9 mouse cellular contexts compared by ENCODE assay signal in the genomic region with DNA sequence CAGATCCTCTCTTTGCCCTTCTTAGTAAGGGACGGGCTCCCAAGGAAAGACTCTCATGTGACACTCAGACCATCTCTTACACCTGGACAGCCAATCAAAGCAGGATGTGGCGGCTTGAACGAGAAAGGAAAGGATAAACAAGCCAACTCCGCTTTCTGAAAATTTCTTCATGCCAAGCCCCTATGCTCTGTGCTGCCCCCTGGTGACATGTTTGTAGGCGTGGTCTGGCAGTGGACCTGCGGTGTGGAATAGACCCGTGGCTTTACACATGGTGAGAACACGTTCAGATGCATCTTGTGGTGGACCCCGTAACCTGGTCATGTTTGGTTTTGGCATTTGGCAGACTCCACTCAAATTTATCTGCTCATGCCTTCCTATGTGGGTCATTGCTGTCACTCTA. TPM values are rescaled to one million over a fixed set of nuclear protein-coding genes. Genes with fewer than 3 reads are reported as not detected.
A peak's percentile ranks its signal among the peaks of the same experiment; 100 is the strongest.
DNase-seq lines count a peak whose midpoint lies in the region; ATAC-seq and TF ChIP-seq lines count a peak whose summit lies in the region.
"Had no signal": no experiment of that assay in that cellular context is flagged by ENCODE, and none has a peak within 500 bp of the region (broad histone marks: within the 10 kb centered on the region; RNA-seq: fewer than 3 reads in every experiment).

No protein-coding gene starts in this region.

- H3K9me3 ChIP-seq in intestine, postnatal 0 days (ENCODE audit: control insufficient read depth), result no peaks in the 10 kb centered on the region
- no peaks in the 10 kb centered on the region for H3K9me3 ChIP-seq in intestine, embryonic 15.5 days
- no peaks in the 10 kb centered on the region for H3K9me3 ChIP-seq in ES-Bruce4 (replicated peaks; ENCODE audit: control insufficient read depth, insufficient read depth, low read length, poor library complexity, severe bottlenecking)
- H3K9me3 ChIP-seq: embryonic facial prominence, embryonic 12.5 days had no signal

- TF ChIP-seq POLR2A in ES-Bruce4 (IDR thresholded peaks at IDR 0.05; ENCODE audit: insufficient read depth, low read length), result no peak

- no peak overlapping the region for H3K4me2 ChIP-seq in intestine, postnatal 0 days (replicated peaks; ENCODE audit: low read depth)
- H3K4me2 ChIP-seq in intestine, embryonic 15.5 days (replicated peaks), result no peak overlapping the region
- H3K4me2 ChIP-seq: embryonic facial prominence, embryonic 12.5 days had no signal

- no peaks in the 10 kb centered on the region for H3K36me3 ChIP-seq in intestine, postnatal 0 days (ENCODE audit: control insufficient read depth, insufficient read depth)
- H3K36me3 ChIP-seq in intestine, embryonic 15.5 days, result no peaks in the 10 kb centered on the region
- no peaks in the 10 kb centered on the region for H3K36me3 ChIP-seq in ES-Bruce4 (ENCODE audit: control insufficient read depth, insufficient read depth, low read length, poor library complexity, severe bottlenecking)
- H3K36me3 ChIP-seq: embryonic facial prominence, embryonic 12.5 days had no signal

- no peak for TF ChIP-seq EP300 in ES-Bruce4 (IDR thresholded peaks at IDR 0.05; ENCODE audit: insufficient read depth, low read depth, low read length)

- no peak overlapping the region for H3K9ac ChIP-seq in intestine, postnatal 0 days (ENCODE audit: low read depth, low read length)
- no peak overlapping the region for H3K9ac ChIP-seq in intestine, embryonic 15.5 days
- no peak overlapping the region for H3K9ac ChIP-seq in ES-Bruce4 (ENCODE audit: low read depth, poor library complexity, severe bottlenecking)
- H3K9ac ChIP-seq: embryonic facial prominence, embryonic 12.5 days had no signal

- H3K27ac ChIP-seq in intestine, postnatal 0 days (ENCODE audit: low read depth, low read length), result no peak overlapping the region
- no peak overlapping the region for H3K27ac ChIP-seq in intestine, embryonic 15.5 days
- no peak overlapping the region for H3K27ac ChIP-seq in ES-Bruce4 (ENCODE audit: insufficient read depth, low read length)
- H3K27ac ChIP-seq: embryonic facial prominence, embryonic 12.5 days had no signal

- no peaks in the 10 kb centered on the region for H3K4me1 ChIP-seq in intestine, postnatal 0 days (replicated peaks; ENCODE audit: control insufficient read depth, insufficient read depth, low read length)
- no peaks in the 10 kb centered on the region for H3K4me1 ChIP-seq in intestine, embryonic 15.5 days (replicated peaks)
- H3K4me1 ChIP-seq in ES-Bruce4 (ENCODE audit: control insufficient read depth, insufficient read depth, low read length), result no peaks in the 10 kb centered on the region
- H3K4me1 ChIP-seq: embryonic facial prominence, embryonic 12.5 days had no signal

- peak; percentile 84 for TF ChIP-seq CTCF in intestine, postnatal 0 days (IDR thresholded peaks at IDR 0.05; ENCODE audit: low read depth)
- TF ChIP-seq CTCF in ES-Bruce4 (IDR thresholded peaks at IDR 0.05; ENCODE audit: low read depth, low read length), result peak; percentile 59

- no peak overlapping the region for H3K4me3 ChIP-seq in intestine, postnatal 0 days (ENCODE audit: low read depth, low read length)
- no peak overlapping the region for H3K4me3 ChIP-seq in intestine, embryonic 15.5 days (replicated peaks)
- no peak overlapping the region for H3K4me3 ChIP-seq in ES-Bruce4 (ENCODE audit: low read depth, low read length)
- H3K4me3 ChIP-seq: embryonic facial prominence, embryonic 12.5 days had no signal

- DNase-seq in c-Kit-positive CD71-positive TER-119-negative erythroid progenitor cells, embryonic 14.5 days (ENCODE audit: low read depth), result peak; percentile 7
- peak; percentile 75 for DNase-seq in gastrocnemius, postnatal 10 days
- peak; percentile 9 to 31 for DNase-seq in left cerebral cortex, postnatal 25 days (ENCODE audit: low spot score in 2 of 2)
- peak; percentile 34 for DNase-seq in naive thymus-derived CD4-positive, alpha-beta T cell, adult 2 months (ENCODE audit: low read depth)
- DNase-seq in urinary bladder, postnatal 36 days (ENCODE audit: low spot score in 2 of 2), result peak; percentile 3 to 36

- WGBS in intestine, postnatal 0 days, result 66% methylated on average over 9 of the region's 9 CpGs
- 62% methylated on average over 9 of the region's 9 CpGs for WGBS in intestine, embryonic 15.5 days

- no peaks in the 10 kb centered on the region for H3K27me3 ChIP-seq in intestine, postnatal 0 days (replicated peaks; ENCODE audit: control insufficient read depth, insufficient read depth, low read length)
- no peaks in the 10 kb centered on the region for H3K27me3 ChIP-seq in intestine, embryonic 15.5 days (replicated peaks)
- no peaks in the 10 kb centered on the region for H3K27me3 ChIP-seq in ES-Bruce4 (ENCODE audit: control insufficient read depth, insufficient read depth, low read length, poor library complexity, severe bottlenecking)
- H3K27me3 ChIP-seq: embryonic facial prominence, embryonic 12.5 days had no signal

- intact Hi-C loops in left cerebral cortex, postnatal 25 days (cut with DNase I), result loop anchor here (5.0 kb wide), 1 partner anchor 338 kb away; no protein-coding TSS in a partner anchor

- no peak for ATAC-seq in intestine, postnatal 0 days
- ATAC-seq in intestine, embryonic 15.5 days, result no peak

RNA-seq across cellular contexts. Expression of a gene that starts 58.9 kb away (rescaled TPM):
- 4.3 and 5.0 TPM in 2 replicates for polyA plus RNA-seq in intestine, postnatal 0 days (2015; fragmentation: Nextera tagmentation; extraction: Ambion mirVana)
- polyA plus RNA-seq in intestine, embryonic 15.5 days (2015; fragmentation: Nextera tagmentation; extraction: Ambion mirVana), result 4.0 and 4.4 TPM in 2 replicates
- polyA plus RNA-seq in ES-Bruce4 (2011; ENCODE audit: insufficient read depth, insufficient read length, low read depth, missing spikeins), result 1.5 and 1.9 TPM in 2 replicates
- total RNA-seq in gastrocnemius, postnatal 10 days (2021), result 1 to 10 TPM; 2.0 to 2.1 TPM
- under 1 TPM; 0.32 to 0.43 TPM for total RNA-seq in left cerebral cortex, postnatal 25 days (2021)

Comparison
In these comparisons a context has a peak if more than half of its experiments do, and no peak if none do; other contexts are left out.
1. DNase-seq: peak in every context shown above with its lines; median percentile 75 in gastrocnemius, postnatal 10 days; 34 in naive thymus-derived CD4-positive, alpha-beta T cell, adult 2 months; 20 in left cerebral cortex, postnatal 25 days; 20 in urinary bladder, postnatal 36 days; 7 in c-Kit-positive CD71-positive TER-119-negative erythroid progenitor cells, embryonic 14.5 days.